Mouse (Mus musculus) heart, adult 18-20 months (tissue): ENCODE data around the gene Lrfn1. TPM values are rescaled to one million over a fixed set of nuclear protein-coding genes. Genes with fewer than 3 reads are reported as not detected.
"Not testable (repeated sequence)": the region's sequence is repeated elsewhere in the genome, so short reads cannot be mapped to it uniquely, and the experiment has no call there.

ENCODE experiments used
- DNase-seq, 2 experiments: peaks; one replicate each; pipeline ENCODE4 v3.0.0; 2021 to 2022; ENCODE audit warnings: mixed read lengths in 1 of 2
- total RNA-seq, 2 experiments: library from RNA; stranded (reverse); gene quantifications; 2 replicates each; pipeline ENCODE4 v1.2.3; 2021

Gene Lrfn1
- total RNA-seq, 2 experiments from 2014 or later: 0.46 to 0.65 TPM

DNA sequence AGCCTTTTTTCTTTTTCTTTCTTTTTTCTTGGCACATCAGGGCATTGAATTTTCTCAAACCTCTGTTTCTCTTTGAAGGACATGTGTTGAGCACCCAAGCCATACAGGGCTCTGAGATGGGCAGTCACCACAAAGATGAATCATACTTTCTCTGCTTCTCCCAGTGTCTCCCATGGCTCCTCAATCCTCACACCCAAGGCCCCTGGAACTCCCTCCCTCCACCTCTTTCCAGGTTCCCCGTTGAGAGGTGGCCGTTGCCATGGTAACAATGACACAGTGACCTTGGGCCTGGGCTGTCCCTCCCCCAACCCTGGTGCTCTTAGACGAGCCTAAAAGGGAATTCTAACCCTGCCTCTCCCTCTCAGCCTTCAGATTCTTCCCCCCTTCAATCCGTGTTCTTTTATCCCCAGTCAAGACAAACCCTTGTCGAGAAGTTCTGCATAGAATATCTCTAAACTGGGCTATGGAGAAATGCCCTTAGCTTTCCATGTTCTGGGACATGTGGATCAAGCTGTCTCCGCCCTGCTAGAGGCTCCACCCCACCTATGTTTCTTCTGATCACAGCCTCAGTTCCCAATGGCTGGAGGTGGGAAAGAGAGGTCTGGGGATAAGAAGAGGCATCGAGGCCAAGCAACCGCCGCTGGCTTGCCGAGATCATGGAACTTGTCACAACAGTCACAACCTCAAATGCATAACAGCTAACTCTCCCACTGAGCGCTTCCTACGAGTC lies 4.5 kb upstream of the Lrfn1 start:
- DNase-seq: no peak

DNA sequence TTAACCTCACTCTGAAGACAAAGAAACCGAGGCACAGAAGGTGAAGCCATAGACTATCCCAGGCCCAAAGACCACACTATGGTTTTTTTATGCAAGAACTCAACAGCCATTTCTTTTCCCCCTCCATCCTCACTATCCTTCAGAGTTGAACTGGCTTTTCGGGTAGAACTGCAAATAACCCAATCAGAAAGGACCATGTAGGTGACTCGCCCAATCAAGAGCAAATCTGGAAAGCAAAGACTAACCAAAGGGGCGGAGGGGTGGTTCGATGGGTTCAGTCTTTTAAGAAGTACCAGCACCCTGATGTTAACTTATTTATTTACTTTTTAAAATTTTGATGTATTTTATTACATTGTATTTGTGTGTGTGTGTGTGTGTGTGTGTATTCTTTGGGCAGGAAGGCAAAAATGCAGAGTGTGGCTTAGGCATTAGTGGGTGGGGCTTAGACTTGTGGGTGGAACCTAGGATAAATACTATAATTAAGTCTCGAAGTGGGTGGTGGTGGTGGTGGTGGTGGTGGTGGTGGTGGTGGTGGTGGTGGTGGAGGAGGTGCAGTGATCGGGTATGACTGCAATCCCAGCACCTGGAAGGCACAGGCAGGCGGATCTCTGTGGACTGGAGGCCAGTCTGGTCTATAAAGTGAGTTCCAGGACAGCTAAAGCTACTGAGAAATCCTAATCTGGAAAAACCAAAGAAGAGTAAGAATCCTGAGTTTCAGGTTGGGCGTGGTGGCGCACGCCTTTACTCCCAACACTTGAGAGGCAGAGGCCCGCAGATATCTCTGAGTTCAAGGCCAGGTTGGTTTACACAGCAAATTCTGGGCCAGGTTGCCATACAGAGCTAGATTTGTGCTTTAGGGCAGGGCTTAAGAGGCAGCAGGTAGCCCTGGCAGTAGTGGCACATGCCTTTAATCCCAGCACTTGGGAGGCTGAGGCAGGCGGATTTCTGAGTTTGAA lies 3.6 kb upstream of the Lrfn1 start:
- DNase-seq: no peak

DNA sequence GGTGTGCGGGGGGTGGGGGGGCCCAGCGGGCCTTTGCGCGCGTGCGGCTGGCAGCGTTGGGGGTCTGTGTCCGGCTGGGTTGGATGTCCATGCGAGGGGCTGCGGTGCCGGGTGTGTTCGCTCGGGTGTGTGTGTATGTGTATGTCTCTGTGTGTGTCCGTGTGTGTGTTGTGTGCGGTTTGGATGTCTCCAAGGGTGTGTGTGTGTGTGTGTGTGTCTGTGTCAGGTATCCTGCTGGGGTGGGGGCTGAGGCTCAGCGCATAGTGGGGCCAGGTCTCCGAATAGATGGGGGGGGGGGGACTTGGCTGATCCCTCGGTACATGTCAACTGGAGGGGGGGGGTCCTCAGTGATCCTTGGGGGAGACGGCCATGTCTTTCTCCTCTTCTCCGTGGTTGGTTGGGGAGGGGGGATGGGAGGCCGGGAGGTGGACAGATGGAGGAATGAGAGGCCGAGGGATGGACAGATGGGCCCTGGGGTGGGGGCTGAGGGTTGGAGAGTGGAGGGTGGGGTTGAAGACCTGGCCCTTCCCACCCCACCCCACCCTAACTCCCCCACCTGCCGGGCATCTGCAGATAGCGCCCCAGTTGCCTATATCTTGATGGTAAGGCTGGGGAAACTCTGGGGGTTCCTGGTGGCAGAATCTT lies 703 bp downstream of the Lrfn1 start:
- DNase-seq: no peak

DNA sequence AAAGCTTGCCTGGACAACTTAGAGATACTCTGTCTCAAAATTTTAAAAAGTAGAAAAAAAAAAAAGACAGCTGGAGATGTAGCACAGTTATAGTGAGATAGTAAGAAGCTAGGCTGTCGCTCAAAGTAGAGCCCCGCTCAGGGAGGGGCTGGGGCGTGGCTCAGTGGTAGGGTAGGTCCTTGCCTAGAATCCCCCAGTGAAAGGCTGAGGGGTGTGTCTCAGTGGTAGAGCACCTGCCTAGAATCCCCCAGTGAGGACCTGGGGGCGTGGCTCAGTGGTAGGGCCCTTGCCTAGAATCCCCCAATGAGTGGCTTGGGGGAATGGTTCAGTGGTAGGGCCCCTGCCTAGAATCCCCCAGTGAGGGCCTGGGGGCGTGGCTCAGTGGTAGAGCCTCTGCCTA lies 8.6 kb downstream of the Lrfn1 start:
- no peak for DNase-seq

DNA sequence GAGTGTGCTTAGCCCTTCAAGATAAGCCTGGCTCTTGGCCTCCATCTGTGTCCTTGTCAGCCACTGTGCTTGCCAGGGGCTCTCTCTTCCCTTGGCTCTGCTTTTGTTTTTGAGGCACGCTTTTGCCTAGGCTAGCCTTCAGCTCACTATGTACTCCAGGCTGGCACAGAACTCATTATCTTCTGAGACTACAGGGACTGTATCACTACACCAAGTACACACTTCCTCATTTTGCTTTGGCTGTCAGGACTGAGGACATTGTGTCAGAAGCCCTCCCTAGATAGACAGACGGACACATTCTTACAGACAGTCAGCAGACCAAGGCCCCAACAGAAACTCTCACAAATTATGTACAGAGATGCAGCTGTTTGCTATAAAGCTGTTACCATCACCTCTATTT lies 11.0 kb downstream of the Lrfn1 start:
- DNase-seq: no peak

DNA sequence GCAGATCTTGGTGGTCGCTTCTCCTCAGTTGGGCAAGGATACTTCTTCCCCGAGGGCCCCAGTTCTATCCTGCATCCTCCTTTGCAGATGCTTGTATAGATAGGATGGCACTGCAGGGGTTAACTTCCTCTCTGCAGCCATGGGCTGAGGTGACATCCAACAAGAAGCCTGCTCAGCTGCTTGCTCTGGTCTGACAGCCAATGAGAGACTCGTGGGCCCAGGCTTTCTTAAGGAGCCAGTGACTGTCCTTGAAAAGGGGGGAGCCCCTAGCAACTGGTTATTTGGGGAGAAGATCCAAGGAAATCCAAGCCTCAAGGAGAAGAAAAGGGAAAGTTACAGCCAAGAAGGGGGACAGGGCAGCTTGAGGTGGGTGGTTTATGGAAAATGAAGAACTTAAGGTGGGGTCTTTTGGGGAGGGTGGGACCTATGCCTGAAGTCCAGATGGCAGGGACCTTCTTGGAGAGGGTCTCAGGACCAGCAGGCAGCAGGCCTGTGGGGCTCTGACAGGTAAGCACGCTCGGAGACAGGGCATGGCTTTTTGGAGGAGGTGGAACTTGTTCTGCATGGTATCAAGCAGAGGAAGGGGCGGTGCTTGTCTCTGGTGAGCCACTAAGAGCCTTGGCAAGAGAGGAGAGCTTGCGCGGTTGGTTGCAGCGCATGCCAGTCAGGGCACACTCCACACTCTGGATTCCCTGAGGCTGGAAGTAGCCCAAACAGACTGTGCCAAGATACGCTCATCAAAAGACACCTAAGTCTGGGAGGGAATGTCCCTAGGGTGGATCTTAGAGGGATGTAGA lies 12.8 kb downstream of the Lrfn1 start:
- no peak for DNase-seq

DNA sequence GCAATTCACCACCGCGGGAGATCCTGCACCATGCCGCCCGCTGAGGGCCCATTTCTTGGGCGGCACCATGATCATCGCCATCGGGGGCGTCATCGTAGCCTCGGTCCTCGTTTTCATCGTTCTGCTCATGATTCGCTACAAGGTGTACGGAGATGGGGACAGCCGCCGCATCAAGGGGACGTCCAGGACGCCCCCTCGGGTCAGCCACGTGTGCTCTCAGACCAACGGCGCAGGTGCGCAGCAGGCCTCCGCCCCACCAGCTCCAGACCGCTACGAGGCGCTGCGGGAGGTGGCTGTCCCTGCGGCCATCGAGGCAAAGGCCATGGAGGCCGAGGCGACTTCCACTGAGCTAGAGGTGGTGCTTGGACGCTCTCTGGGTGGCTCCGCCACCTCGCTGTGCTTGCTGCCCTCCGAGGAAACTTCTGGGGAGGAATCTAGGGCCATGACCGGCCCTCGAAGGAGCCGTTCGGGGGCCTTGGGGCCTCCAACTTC lies 15.0 kb downstream of the Lrfn1 start:
- no peak for DNase-seq

DNA sequence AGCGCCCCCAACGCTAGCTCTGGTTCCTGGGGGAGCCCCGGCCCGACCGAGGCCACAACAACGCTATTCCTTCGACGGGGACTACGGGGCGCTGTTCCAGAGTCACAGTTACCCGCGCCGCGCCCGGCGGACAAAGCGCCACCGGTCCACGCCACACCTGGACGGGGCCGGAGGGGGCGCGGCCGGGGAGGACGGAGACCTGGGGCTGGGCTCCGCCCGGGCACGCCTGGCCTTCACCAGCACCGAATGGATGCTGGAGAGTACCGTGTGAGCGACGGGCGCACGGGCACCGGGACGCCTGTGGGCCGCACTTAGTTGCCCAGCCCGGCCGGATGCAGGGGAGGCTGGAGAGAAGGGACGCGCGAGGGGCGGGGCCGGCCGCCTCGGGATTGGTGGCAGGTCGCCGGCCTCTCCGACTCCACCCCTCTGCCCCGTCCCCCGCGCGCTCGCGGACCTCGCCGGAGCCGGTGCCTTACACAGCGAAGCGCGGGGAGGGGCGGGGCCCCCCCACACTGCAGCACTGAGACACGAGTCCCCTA lies 15.5 kb downstream of the Lrfn1 start:
- peak; percentile 39 to 40 for DNase-seq

DNA sequence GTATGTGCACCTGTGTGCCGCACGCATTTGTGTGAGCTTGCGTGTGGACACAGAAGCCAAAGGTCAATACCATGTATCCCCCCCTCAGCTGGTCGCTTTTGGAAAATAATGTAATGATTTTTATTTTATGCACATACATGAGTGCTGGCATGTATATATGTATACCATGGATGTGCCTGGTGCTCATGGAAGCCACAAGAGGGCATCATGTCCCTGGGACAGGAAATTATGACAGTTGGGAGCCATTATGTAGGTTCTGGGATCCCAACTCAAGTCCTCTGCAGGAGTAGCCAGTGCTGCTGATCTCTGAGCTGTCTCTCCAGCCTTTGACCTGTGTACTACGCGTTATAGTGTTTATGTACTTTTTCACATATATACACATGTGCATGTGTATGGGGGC lies 24.4 kb downstream of the Lrfn1 start:
- no peak for DNase-seq

DNA sequence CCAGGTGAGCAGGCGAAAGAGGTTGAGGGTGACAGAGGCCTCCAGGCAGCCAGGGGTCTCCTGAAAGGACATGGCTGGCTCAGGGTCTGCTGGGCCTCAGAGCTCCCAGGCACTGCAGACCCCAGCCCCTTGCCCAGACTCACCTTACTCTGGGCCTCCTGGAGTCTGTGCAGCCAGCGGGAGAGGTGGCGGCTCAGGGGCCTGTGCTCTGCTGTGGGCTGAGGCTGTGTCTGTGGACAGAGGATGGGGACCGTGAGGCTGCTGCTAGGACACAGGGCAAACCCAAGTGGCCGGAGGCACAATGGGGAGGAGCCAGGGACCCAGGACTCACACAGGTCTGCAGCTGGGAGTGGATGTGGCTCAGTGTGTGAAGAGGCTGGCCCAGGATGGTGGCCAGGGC lies 25.6 kb downstream of the Lrfn1 start:
- no peak for DNase-seq

DNA sequence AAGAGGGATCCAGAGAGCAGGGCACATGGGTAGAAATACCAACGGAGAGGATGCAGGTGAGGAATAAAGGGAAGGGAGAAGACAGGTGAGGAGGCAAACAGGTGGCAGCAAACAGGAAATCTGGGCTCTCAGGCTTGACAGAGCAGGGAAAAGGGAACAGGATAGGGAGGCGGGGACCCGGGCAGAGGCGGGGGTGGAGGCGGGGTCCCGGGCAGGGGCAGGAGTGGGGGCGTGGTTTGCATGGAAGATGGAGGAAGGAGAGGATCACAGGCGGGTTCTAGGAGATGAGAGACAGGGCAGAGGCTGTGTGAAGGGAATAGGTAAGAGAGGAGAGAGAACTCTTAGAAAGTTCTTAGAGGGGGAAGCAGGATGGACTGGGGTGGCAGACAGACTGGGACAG lies 27.1 kb downstream of the Lrfn1 start:
- no peak for DNase-seq

DNA sequence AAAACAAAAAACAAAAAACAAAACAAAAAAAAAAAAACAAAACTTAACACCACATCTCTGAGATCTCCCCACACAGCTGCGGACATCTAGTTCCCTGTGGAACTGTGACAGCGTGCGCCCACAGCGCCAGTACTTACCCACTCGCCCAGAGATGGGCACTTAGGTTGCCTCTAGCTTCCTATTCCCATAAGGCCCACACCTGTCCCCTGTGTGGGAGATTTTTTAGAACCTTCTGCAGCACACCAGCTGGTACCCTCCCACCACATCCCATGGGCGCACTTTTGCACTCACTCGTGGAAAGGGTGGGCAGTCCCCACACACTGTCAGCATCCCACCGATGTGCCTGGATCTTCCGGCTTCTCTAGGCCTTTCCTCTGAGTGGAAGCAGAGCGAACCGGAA lies 31.1 kb downstream of the Lrfn1 start:
- no peak for DNase-seq

DNA sequence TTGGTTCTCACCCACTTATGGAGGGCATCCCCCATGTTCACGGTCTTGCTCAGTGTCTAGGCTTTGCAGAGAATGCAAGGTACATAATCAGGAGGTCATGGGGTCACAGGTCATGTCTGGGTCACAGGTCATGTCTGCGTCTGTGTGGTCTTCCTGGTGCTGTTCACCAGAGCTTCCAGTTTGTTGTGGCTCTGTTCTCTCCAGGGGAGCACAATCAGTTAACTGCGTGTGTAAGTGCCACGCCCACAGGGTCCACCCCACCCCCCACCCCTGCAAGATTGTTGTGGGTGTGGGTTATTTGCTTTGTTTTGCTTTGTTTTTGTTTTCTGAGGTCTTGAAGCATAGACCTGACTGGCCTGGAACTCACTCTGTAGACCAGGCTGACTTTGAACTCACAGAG lies 32.4 kb downstream of the Lrfn1 start:
- no peak for DNase-seq

DNA sequence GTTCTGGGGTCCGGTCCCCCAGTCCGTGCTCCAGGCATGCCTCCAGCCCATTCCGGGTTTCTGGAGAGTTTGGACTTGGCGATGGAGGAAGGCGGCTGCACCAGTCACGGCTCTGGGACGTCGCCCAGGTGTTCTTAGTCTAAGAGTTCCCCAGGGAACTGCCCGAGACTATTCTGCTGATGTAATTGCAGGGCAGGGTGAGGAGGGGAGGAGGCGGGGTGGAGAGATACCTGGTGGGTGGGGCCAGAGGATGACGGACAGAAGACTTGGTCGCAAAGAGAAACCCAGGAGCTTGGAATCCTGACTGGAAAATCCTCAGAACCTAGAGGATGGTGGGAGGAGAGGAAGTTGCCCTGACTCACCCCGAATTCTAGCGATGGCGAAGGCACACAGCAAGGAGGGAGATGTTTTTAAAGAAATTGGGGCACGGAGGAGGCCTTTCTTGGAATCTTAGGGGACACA lies 36.3 kb downstream of the Lrfn1 start:
- peak; percentile 8 to 9 for DNase-seq

DNA sequence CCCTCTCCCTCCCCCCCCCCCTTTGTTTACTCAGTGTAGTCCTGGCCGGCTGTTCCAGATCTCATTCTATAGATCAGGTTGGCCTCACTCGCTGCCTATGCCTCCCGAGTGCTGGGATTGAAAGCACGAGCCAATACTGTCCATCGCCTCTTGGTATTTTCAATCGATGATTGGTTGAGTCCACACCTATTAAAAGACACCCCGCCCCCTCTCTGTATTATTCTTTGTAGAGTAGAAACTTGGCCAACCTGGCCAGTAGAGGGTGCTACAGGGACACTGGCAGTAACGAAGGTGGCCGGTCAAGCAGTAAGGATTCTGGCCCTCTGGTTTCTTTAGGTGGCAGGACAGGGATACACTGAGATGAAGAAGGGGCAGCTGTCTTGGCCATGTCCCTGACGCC lies 38.6 kb downstream of the Lrfn1 start:
- peak; percentile 27 to 60 for DNase-seq

DNA sequence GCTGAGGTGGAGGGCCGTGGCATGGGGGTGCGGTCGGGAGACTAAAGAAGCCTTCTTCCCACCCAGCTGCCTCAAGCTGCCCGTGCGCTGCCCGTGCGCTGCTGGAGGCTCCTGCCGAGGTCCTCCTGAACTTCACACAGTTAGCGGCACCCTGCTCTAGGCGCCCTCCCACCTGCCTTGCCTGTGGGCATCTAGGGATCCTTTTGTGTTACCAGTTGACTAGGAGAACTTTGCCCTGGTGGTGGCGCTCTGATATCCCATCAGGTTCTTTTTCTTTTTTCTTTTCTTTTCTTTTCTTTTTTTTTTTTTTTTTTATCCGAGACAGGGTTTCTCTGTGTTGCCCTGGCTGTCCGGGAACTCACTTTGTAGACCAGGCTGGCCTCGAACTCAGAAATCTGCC lies 39.1 kb downstream of the Lrfn1 start:
- no peak for DNase-seq

DNA sequence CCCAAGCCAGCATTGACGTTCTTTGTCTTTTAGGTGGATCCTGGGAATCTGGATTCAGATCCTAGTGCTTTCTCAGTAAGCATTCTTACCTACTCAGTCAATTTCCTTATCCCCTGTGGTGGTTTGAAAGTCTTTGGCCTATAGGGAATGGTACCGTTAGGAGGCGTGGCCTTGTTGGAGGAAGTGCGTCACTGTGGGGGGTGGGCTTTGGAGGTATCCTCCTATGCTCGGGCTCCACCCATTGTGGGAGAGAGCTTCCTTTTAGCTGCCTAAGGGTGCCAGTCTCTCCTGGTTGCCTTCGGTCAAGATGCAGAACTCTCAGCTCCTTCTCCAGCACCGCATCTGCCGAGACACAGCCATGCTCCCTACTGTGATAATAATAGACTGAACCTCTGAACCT lies 40.5 kb downstream of the Lrfn1 start:
- no peak for DNase-seq

DNA sequence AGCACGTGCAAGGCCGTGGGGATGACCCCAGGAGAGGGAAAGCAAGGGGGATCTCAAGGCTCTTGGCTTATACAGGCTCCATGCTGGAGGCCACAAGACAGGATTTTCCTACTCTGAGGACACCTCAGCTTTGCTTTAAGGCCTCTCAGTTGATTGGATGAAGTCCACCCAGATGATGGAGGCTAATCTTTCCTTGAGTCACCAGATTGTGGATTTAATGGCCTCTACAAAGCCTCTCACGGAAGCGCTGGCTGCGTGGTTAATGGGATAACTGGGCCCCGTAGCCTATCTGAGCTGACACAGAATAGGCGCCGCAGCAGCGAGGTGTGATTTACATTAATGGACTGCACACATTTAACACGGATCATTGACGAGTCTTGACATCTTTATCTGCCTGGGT lies 43.6 kb downstream of the Lrfn1 start:
- no peak for DNase-seq

DNA sequence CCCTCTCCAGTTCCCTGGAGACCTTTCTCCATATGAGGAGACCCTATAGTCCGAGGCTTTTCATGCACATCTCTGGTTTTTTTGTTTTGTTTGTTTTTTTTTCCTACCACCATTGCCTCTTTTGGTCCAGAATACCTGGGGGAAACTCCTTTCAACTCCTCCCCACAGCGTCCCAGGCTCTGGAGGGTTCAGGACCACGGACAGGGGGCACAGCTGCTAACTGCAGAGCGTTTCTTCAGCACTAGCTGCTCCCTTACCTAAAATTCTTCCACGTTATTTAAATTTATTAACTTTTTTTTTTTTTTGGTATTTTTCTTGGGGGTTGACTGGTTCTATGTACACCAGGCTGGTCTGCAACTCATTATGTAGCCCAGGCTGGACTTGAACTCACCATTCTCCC lies 53.8 kb downstream of the Lrfn1 start:
- DNase-seq: peak in 1 of 2 experiments; percentile 9

DNA sequence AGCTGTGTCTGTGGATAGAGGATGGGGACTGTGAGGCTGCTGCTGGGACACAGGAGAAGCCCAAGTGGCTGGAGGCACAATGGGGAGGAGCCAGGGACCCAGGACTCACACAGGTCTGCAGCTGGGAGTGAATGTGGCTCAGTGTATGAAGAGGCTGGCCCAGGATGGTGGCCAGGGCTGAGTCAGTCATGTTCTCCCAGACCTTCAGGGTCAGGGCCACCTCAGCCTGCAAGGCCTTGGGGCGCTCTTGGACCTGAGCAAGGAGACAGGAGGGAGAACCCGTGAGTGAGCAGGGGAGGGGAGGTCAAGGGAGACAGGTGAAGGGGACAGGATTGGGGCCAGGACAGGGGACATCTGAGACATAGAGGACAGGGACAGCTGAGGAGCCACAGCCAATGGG lies 57.3 kb downstream of the Lrfn1 start:
- DNase-seq: not testable (repeated sequence)

DNA sequence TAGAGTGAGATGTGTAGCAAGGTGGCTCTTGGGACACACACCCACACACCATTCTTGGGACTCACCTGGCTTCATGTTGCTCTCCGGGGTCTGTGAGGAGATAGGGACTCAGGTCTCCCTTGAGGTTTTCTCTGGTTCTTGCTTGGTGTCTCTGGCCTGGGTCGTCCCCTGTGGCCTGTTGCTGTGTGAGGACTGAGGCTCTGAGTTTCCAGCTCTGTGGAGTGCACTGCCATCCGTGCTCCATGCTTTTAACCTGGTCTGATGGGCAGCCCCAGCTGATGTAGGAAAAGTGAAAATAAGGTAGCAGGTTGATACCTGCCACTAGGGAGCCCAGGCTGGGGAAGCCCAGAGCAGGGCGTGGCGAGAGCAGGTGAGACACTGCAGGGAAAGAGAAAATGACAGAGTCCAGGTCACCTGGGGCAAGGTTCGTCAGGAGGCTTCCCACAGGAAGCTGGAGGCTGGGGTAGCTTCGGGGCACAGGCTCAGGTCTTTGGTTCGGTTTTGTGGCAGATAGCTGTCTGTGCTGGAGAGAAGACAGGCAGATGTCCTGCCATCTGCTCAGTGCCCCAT lies 58.7 kb downstream of the Lrfn1 start, which contains the start of gene Ifnl2:
TSS of gene Ifnl2 (minus strand) at position 51 of the 570 bp plus-strand sequence.
- DNase-seq: not testable (repeated sequence)
